Mouse (Mus musculus) midbrain, embryonic 12.5 days (tissue): ENCODE measurements around the gene Mitf. TPM values are rescaled to one million over a fixed set of nuclear protein-coding genes. Genes with fewer than 3 reads are reported as not detected.

Experiments
- ATAC-seq: fragments of 200-750 bp; cut with Nextera tagmentation; 2 replicates; pipeline ENCODE4 v1.8.0; 2017; ENCODE audit warnings: low read depth, moderate TSS enrichment, moderate library complexity; ENCODE audit not compliant: low FRiP score
- H3K27ac ChIP-seq: fragments of 300-500 bp; sonication (generic); replicated peaks from 2 replicates; pipeline ENCODE4 v1.5.1; 2016; ENCODE audit warnings: mild to moderate bottlenecking
- H3K27me3 ChIP-seq: fragments of 300-500 bp; sonication (generic); 2 replicates; pipeline ENCODE4 v1.6.1; 2016; ENCODE audit warnings: mild to moderate bottlenecking
- H3K36me3 ChIP-seq: fragments of 300-500 bp; sonication (generic); 2 replicates; pipeline ENCODE4 v1.6.1; 2016
- H3K4me1 ChIP-seq: fragments of 300-500 bp; sonication (generic); 2 replicates; pipeline ENCODE4 v1.6.1; 2016
- H3K4me2 ChIP-seq: fragments of 300-500 bp; sonication (generic); replicated peaks from 2 replicates; pipeline ENCODE4 v1.6.1; 2016; ENCODE audit warnings: mild to moderate bottlenecking, moderate library complexity
- H3K4me3 ChIP-seq: fragments of 300-500 bp; sonication (generic); 2 replicates; pipeline ENCODE4 v1.5.1; 2016; ENCODE audit warnings: mild to moderate bottlenecking
- H3K9ac ChIP-seq: fragments of 300-500 bp; sonication (generic); replicated peaks from 2 replicates; pipeline ENCODE4 v1.6.1; 2016; ENCODE audit warnings: mild to moderate bottlenecking, moderate library complexity
- H3K9me3 ChIP-seq: fragments of 300-500 bp; sonication (generic); 2 replicates; pipeline ENCODE4 v1.6.1; 2016; ENCODE audit warnings: mild to moderate bottlenecking
- WGBS: fragments of 180-500 bp; shearing (Covaris S2); methylation state at CpG from one replicate; pipeline ENCODE4 v1.1.7; 2016; 5-methylcytosine and 5-hydroxymethylcytosine counted together
- polyA plus RNA-seq: library from polyadenylated mRNA; unstranded; fragments of >200 nt; fragmentation: Nextera tagmentation; extraction: Ambion mirVana; gene quantifications from 2 replicates; pipeline ENCODE4 v1.2.1, GENCODE M21; 2016

The Mitf gene
- 0.52 and 0.88 TPM in 2 replicates for polyA plus RNA-seq

- peak within 1 kb of the TSS; percentile 65 for H3K4me3 ChIP-seq
- H3K4me2 ChIP-seq = peak within 1 kb of the TSS; percentile 100
- 1% methylated on average over 51 of the region's 51 CpGs for WGBS
- peak within 1 kb of the TSS; percentile 50 for H3K9ac ChIP-seq
- H3K27me3 ChIP-seq = peaks cover 15% of the 10 kb centered on the region; the same call in 1 of the 2 replicates
- H3K27ac ChIP-seq = no peak within 1 kb of the TSS
- peak; percentile 99 for ATAC-seq
- H3K4me1 ChIP-seq = peaks cover 9% of the 10 kb centered on the region
- no peaks in the 10 kb centered on the region for H3K9me3 ChIP-seq
- H3K36me3 ChIP-seq = no peaks in the 10 kb centered on the region
These were observed at the start of gene Mitf for GRCm38 (mm10) chr6:97806781-97807743. Mitf (plus strand) TSS chr6:97807052.

- Histone ChIP-seq H3K4me2 (no peak overlapping the region), H3K27me3 (peaks cover 6% of the 10 kb centered on the region; the same call in 1 of the 2 replicates), H3K36me3 (no peaks in the 10 kb centered on the region), H3K4me1 (peaks cover 5% of the 10 kb centered on the region; the same call in 1 of the 2 replicates), H3K27ac (no peak overlapping the region), H3K9ac (no peak overlapping the region), H3K9me3 (no peaks in the 10 kb centered on the region), H3K4me3 (no peak overlapping the region)
- WGBS = 93% methylated on average over 2 of the region's 2 CpGs
- no peak for ATAC-seq
These were observed 49.5 kb upstream of the Mitf start for GRCm38 (mm10) chr6:97757361-97757760.

- 67% methylated on average over 4 of the region's 4 CpGs for whole genome bisulfite sequencing
- H3K27ac ChIP-seq = no peak overlapping the region
These were observed 48.0 kb upstream of the Mitf start for GRCm38 (mm10) chr6:97758884-97759283.

GRCm38 (mm10) chr6:97759301-97759700, 47.6 kb upstream of the Mitf start:
- H3K36me3 ChIP-seq = no peaks in the 10 kb centered on the region
- peaks cover 8% of the 10 kb centered on the region; the same call in 1 of the 2 replicates for H3K27me3 ChIP-seq
- ATAC-seq = 0 out of 2 replicates have a peak, but pooled peaks have one; percentile 23
- no peak overlapping the region for H3K9ac ChIP-seq
- H3K9me3 ChIP-seq = no peaks in the 10 kb centered on the region
- H3K4me1 ChIP-seq = peaks cover 5% of the 10 kb centered on the region; the same call in 1 of the 2 replicates
- no peak overlapping the region for H3K4me3 ChIP-seq
- 25% methylated on average over 4 of the region's 4 CpGs for WGBS
- H3K27ac ChIP-seq = no peak overlapping the region
- H3K4me2 ChIP-seq = no peak overlapping the region

More at GRCm38 (mm10) chr6:97758884-97759283, 48.0 kb upstream of the Mitf start:
- no peak for ATAC-seq
- H3K4me1 ChIP-seq = peaks cover 5% of the 10 kb centered on the region; the same call in 1 of the 2 replicates
- no peaks in the 10 kb centered on the region for H3K36me3 ChIP-seq
- no peak overlapping the region for H3K4me2 ChIP-seq
- H3K9ac ChIP-seq = no peak overlapping the region
- H3K4me3 ChIP-seq = no peak overlapping the region
- peaks cover 8% of the 10 kb centered on the region; the same call in 1 of the 2 replicates for H3K27me3 ChIP-seq
- no peaks in the 10 kb centered on the region for H3K9me3 ChIP-seq

- no peaks in the 10 kb centered on the region for H3K36me3 ChIP-seq
- H3K4me3 ChIP-seq = no peak overlapping the region
- H3K4me2 ChIP-seq = no peak overlapping the region
- H3K9me3 ChIP-seq = no peaks in the 10 kb centered on the region
- no peak overlapping the region for H3K9ac ChIP-seq
- H3K27ac ChIP-seq = no peak overlapping the region
- H3K4me1 ChIP-seq = peaks cover 5% of the 10 kb centered on the region; the same call in 1 of the 2 replicates
- peak; percentile 41; the same call in 1 of the 2 replicates for ATAC-seq
- 3% methylated on average over 4 of the region's 4 CpGs for WGBS
- H3K27me3 ChIP-seq = peaks cover 8% of the 10 kb centered on the region; the same call in 1 of the 2 replicates
These were observed 45.5 kb upstream of the Mitf start for GRCm38 (mm10) chr6:97761326-97761725.

- Histone ChIP-seq H3K27ac (no peak overlapping the region), H3K9ac (no peak overlapping the region), H3K4me2 (no peak overlapping the region), H3K4me1 (peaks cover 5% of the 10 kb centered on the region; the same call in 1 of the 2 replicates), H3K27me3 (peaks cover 4% of the 10 kb centered on the region; the same call in 1 of the 2 replicates), H3K4me3 (no peak overlapping the region), H3K9me3 (no peaks in the 10 kb centered on the region), H3K36me3 (no peaks in the 10 kb centered on the region)
- no peak for ATAC-seq
- WGBS = 66% methylated on average over 3 of the region's 3 CpGs
These were observed 42.9 kb upstream of the Mitf start for GRCm38 (mm10) chr6:97763970-97764369.

GRCm38 (mm10) chr6:97767836-97768235, 39.0 kb upstream of the Mitf start:
- no peaks in the 10 kb centered on the region for H3K36me3 ChIP-seq
- no peak for ATAC-seq
- WGBS = 82% methylated on average over 2 of the region's 2 CpGs

GRCm38 (mm10) chr6:97769549-97769948, 37.3 kb upstream of the Mitf start:
- ATAC-seq = no peak
- H3K4me3 ChIP-seq = no peak overlapping the region
- H3K9ac ChIP-seq = no peak overlapping the region
- no peaks in the 10 kb centered on the region for H3K36me3 ChIP-seq
- H3K27ac ChIP-seq = no peak overlapping the region
- H3K9me3 ChIP-seq = no peaks in the 10 kb centered on the region
- H3K4me1 ChIP-seq = no peaks in the 10 kb centered on the region
- no peak overlapping the region for H3K4me2 ChIP-seq
- no peaks in the 10 kb centered on the region for H3K27me3 ChIP-seq
- 91% methylated on average over 7 of the region's 7 CpGs for WGBS

More at GRCm38 (mm10) chr6:97767836-97768235, 39.0 kb upstream of the Mitf start:
- no peak overlapping the region for H3K27ac ChIP-seq
- no peaks in the 10 kb centered on the region for H3K4me1 ChIP-seq
- no peaks in the 10 kb centered on the region for H3K9me3 ChIP-seq
- no peak overlapping the region for H3K9ac ChIP-seq
- 0 out of 2 replicates have a peak, but pooled peaks cover 2% of the 10 kb centered on the region for H3K27me3 ChIP-seq
- H3K4me3 ChIP-seq = no peak overlapping the region
- no peak overlapping the region for H3K4me2 ChIP-seq

GRCm38 (mm10) chr6:97781316-97781715, 25.5 kb upstream of the Mitf start:
- H3K9ac ChIP-seq = no peak overlapping the region
- no peaks in the 10 kb centered on the region for H3K27me3 ChIP-seq
- ATAC-seq = no peak
- H3K4me3 ChIP-seq = no peak overlapping the region
- H3K9me3 ChIP-seq = no peaks in the 10 kb centered on the region
- no peaks in the 10 kb centered on the region for H3K4me1 ChIP-seq
- no peaks in the 10 kb centered on the region for H3K36me3 ChIP-seq
- no peak overlapping the region for H3K4me2 ChIP-seq
- H3K27ac ChIP-seq = no peak overlapping the region
- 89% methylated on average over 5 of the region's 5 CpGs for WGBS

- no peaks in the 10 kb centered on the region for H3K36me3 ChIP-seq
- ATAC-seq = no peak
- H3K9me3 ChIP-seq = no peaks in the 10 kb centered on the region
- no peak overlapping the region for H3K27ac ChIP-seq
- WGBS = 83% methylated on average over 6 of the region's 6 CpGs
- H3K4me2 ChIP-seq = no peak overlapping the region
- H3K4me3 ChIP-seq = no peak overlapping the region
- H3K4me1 ChIP-seq = no peaks in the 10 kb centered on the region
- H3K9ac ChIP-seq = no peak overlapping the region
- no peaks in the 10 kb centered on the region for H3K27me3 ChIP-seq
These were observed 24.6 kb upstream of the Mitf start for GRCm38 (mm10) chr6:97782291-97782690.

- Histone ChIP-seq H3K9ac (no peak overlapping the region), H3K4me1 (no peaks in the 10 kb centered on the region), H3K27me3 (no peaks in the 10 kb centered on the region), H3K4me3 (no peak overlapping the region), H3K9me3 (no peaks in the 10 kb centered on the region), H3K36me3 (no peaks in the 10 kb centered on the region), H3K4me2 (no peak overlapping the region), H3K27ac (no peak overlapping the region)
- WGBS = 76% methylated on average over 4 of the region's 4 CpGs
- no peak for ATAC-seq
These were observed 20.0 kb upstream of the Mitf start for GRCm38 (mm10) chr6:97786871-97787270.

- Histone ChIP-seq H3K27ac (no peak overlapping the region), H3K9ac (no peak overlapping the region), H3K9me3 (no peaks in the 10 kb centered on the region), H3K36me3 (no peaks in the 10 kb centered on the region), H3K4me3 (no peak overlapping the region), H3K27me3 (no peaks in the 10 kb centered on the region), H3K4me2 (no peak overlapping the region), H3K4me1 (no peaks in the 10 kb centered on the region)
- no peak for ATAC-seq
- 97% methylated on average over 9 of the region's 9 CpGs for WGBS
These were observed 18.4 kb upstream of the Mitf start for GRCm38 (mm10) chr6:97788361-97788974.
